Mouse (Mus musculus): ENCODE data around the gene Pip5k1a.
"Not testable (repeated sequence)": the region's sequence is repeated elsewhere in the genome, so short reads cannot be mapped to it uniquely, and the experiment has no call there.

Gene Pip5k1a

GRCm38 (mm10) chr3:95106338-95107117 is at the start of gene Pip5k1a:
Gene Pip5k1a (minus strand): TSS chr3:95106930.
- DNase-seq = peak; percentile 97

GRCm38 (mm10) chr3:95153874-95154273 is 47.1 kb upstream of the Pip5k1a start:
- DNase-seq = peak; percentile 78

- DNase-seq = no peak
Observed at GRCm38 (mm10) chr3:95147924-95148323, 41.2 kb upstream of the Pip5k1a start.

- DNase-seq = peak; percentile 91
Observed at GRCm38 (mm10) chr3:95142617-95143011, 35.9 kb upstream of the Pip5k1a start.

- DNase-seq = peak; percentile 74
Observed at GRCm38 (mm10) chr3:95141952-95142616, 35.4 kb upstream of the Pip5k1a start, which contains the start of gene Tnfaip8l2. Gene Tnfaip8l2 (minus strand): TSS chr3:95142360.

GRCm38 (mm10) chr3:95141474-95141873 is 34.7 kb upstream of the Pip5k1a start:
- DNase-seq = peak; percentile 85

GRCm38 (mm10) chr3:95140795-95141194 is 34.1 kb upstream of the Pip5k1a start:
- DNase-seq = no peak

- DNase-seq = peak; percentile 16
Observed at GRCm38 (mm10) chr3:95140289-95140595, 33.5 kb upstream of the Pip5k1a start.

- DNase-seq = peak; percentile 12
Observed at GRCm38 (mm10) chr3:95139586-95140288, 33.0 kb upstream of the Pip5k1a start.

- DNase-seq = no peak
Observed at GRCm38 (mm10) chr3:95136336-95136735, 29.6 kb upstream of the Pip5k1a start.

GRCm38 (mm10) chr3:95135433-95136052 is 28.8 kb upstream of the Pip5k1a start:
- peak; percentile 23 for DNase-seq

GRCm38 (mm10) chr3:95135023-95135422 is 28.3 kb upstream of the Pip5k1a start:
- peak; percentile 48 for DNase-seq

GRCm38 (mm10) chr3:95134133-95134532 is 27.4 kb upstream of the Pip5k1a start:
- DNase-seq = not testable (repeated sequence)

- peak; percentile 92 for DNase-seq
Observed at GRCm38 (mm10) chr3:95133680-95134101, 27.0 kb upstream of the Pip5k1a start, which contains the start of the genes Scnm1 and Lysmd1. Gene Scnm1 (minus strand): TSS chr3:95134011. Gene Lysmd1 (plus strand): TSS chr3:95134088.

GRCm38 (mm10) chr3:95133176-95133575 is 26.4 kb upstream of the Pip5k1a start:
- no peak for DNase-seq

GRCm38 (mm10) chr3:95132389-95132788 is 25.7 kb upstream of the Pip5k1a start:
- DNase-seq = peak; percentile 21

GRCm38 (mm10) chr3:95130081-95130480 is 23.4 kb upstream of the Pip5k1a start:
- no peak for DNase-seq

- no peak for DNase-seq
Observed at GRCm38 (mm10) chr3:95129226-95129651, 22.5 kb upstream of the Pip5k1a start.

- no peak for DNase-seq
Observed at GRCm38 (mm10) chr3:95124972-95125371, 18.2 kb upstream of the Pip5k1a start.

GRCm38 (mm10) chr3:95124246-95124645 is 17.5 kb upstream of the Pip5k1a start, which contains the start of gene Tmod4:
Gene Tmod4 (plus strand): TSS chr3:95124476.
- peak; percentile 41 for DNase-seq

- no peak for DNase-seq
Observed at GRCm38 (mm10) chr3:95121580-95121979, 14.8 kb upstream of the Pip5k1a start.

GRCm38 (mm10) chr3:95117751-95118150 is 11.0 kb upstream of the Pip5k1a start:
- no peak for DNase-seq

- no peak for DNase-seq
Observed at GRCm38 (mm10) chr3:95112760-95113159, 6.0 kb upstream of the Pip5k1a start.

All from thymus, postnatal 14 days (tissue).